In the genomic region with DNA sequence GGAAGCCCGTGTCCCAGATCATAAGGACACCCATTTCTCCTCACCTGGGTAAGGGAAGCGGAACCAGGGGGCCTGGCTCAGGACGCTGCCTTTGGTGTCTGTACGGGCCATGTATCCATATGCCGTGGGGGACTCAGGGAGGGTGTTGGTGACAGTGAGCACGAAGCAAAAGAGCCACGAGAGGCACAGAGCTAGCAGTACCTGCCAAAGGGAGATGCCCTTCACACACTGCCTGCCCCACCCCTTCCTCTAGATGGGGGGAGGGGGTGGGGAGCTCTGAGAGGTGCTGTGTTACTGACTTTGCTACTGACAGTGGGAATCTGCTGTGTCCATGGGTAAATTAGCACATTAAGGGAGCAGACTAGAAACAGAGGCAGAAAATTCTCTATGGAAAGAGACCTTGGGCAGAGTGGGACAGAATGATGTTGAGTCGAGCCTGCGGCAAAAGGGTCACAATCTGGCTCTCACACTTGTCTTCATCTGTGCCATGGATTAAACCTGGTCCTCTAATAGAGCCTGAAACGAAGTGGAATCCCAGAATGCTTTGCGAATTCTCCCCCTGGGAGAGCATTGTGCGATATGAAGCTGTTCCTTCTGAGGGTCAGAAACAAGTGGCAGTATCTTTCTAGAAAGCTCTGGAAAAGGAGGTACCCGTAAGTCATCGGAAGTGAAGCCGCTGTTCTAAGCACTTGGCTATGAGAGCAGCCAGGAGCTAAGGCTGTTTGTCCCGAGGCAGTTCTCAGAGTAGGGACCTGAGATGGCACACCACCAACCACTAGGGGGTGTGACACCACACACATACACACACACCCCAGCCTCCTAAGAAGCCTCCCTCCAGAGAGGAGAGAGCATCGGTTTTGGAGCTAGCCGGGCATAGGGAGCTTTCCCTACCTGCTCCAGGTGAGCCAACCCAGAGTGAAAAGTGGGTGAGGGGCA, we compare ENCODE assay signal across 8 mouse cellular contexts. TPM values are rescaled to one million over a fixed set of nuclear protein-coding genes. Genes with fewer than 3 reads are reported as not detected.
A peak's percentile ranks its signal among the peaks of the same experiment; 100 is the strongest.
DNase-seq lines count a peak whose midpoint lies in the region; ATAC-seq and TF ChIP-seq lines count a peak whose summit lies in the region.

No protein-coding gene starts in this region.

- peak overlapping the region; percentile 51; the same call in 1 of the 2 replicates for H3K27ac ChIP-seq in forebrain, embryonic 10.5 days
- H3K27ac ChIP-seq in intestine, embryonic 16.5 days (ENCODE audit: low read length), result no peak overlapping the region
- no peak overlapping the region for H3K27ac ChIP-seq in lung, embryonic 14.5 days (ENCODE audit: low read depth)

- no peaks in the 10 kb centered on the region; the same call in 1 of the 2 replicates for H3K27me3 ChIP-seq in forebrain, embryonic 10.5 days (ENCODE audit: poor library complexity, severe bottlenecking)
- H3K27me3 ChIP-seq in intestine, embryonic 16.5 days (replicated peaks; ENCODE audit: control insufficient read depth, insufficient read depth, low read length), result no peaks in the 10 kb centered on the region
- no peaks in the 10 kb centered on the region for H3K27me3 ChIP-seq in lung, embryonic 14.5 days (ENCODE audit: insufficient read depth, low read length)

- no peak for DNase-seq in cerebellum, postnatal 36 days
- DNase-seq in R1 (ENCODE audit: low read depth, low spot score), result peak; percentile 78
- DNase-seq in forebrain, embryonic 10.5 days (ENCODE audit: extremely low spot score, low spot score), result peak; percentile 39
- DNase-seq in lung, embryonic 14.5 days, result peak; percentile 74
- peak; percentile 69 for DNase-seq in retina, embryonic 14.5 days (ENCODE audit: low spot score)
- no peak for DNase-seq in urinary bladder, postnatal 14 days (ENCODE audit: low spot score)

- peaks cover 16% of the 10 kb centered on the region for H3K4me1 ChIP-seq in forebrain, embryonic 10.5 days
- H3K4me1 ChIP-seq in intestine, embryonic 16.5 days (ENCODE audit: control insufficient read depth, insufficient read depth, low read length), result 0 out of 2 replicates have a peak, but pooled peaks cover 3% of the 10 kb centered on the region
- H3K4me1 ChIP-seq in lung, embryonic 14.5 days (ENCODE audit: insufficient read depth), result no peaks in the 10 kb centered on the region

- no peaks in the 10 kb centered on the region for H3K9me3 ChIP-seq in forebrain, embryonic 10.5 days
- H3K9me3 ChIP-seq in intestine, embryonic 16.5 days (ENCODE audit: control insufficient read depth, low read length), result no peaks in the 10 kb centered on the region
- no peaks in the 10 kb centered on the region for H3K9me3 ChIP-seq in lung, embryonic 14.5 days (ENCODE audit: low read depth, low read length)

- no peaks in the 10 kb centered on the region for H3K36me3 ChIP-seq in forebrain, embryonic 10.5 days (replicated peaks)
- H3K36me3 ChIP-seq in intestine, embryonic 16.5 days (ENCODE audit: control insufficient read depth, insufficient read depth, low read length), result no peaks in the 10 kb centered on the region
- H3K36me3 ChIP-seq in lung, embryonic 14.5 days (ENCODE audit: insufficient read depth), result no peaks in the 10 kb centered on the region

- no peak overlapping the region for H3K9ac ChIP-seq in intestine, embryonic 16.5 days (ENCODE audit: low read depth, low read length)
- no peak overlapping the region for H3K9ac ChIP-seq in lung, embryonic 14.5 days

- ATAC-seq in cerebellum, adult (ENCODE audit: insufficient number of reproducible peaks, low FRiP score, low TSS enrichment), result peak; percentile 46; the same call in 1 of the 2 replicates
- ATAC-seq in intestine, embryonic 16.5 days, result peak; percentile 79
- peak; percentile 88 for ATAC-seq in lung, embryonic 14.5 days (ENCODE audit: insufficient read depth)

- WGBS in forebrain, embryonic 10.5 days, result 58% methylated on average over 18 of the region's 18 CpGs
- WGBS in intestine, embryonic 16.5 days, result 51% methylated on average over 18 of the region's 18 CpGs
- WGBS in lung, embryonic 14.5 days, result 42% methylated on average over 18 of the region's 18 CpGs

- peak; percentile 77 for TF ChIP-seq CTCF in lung, embryonic 14.5 days (IDR thresholded peaks at IDR 0.05; ENCODE audit: low read depth)

- peak overlapping the region; percentile 35 for H3K4me3 ChIP-seq in forebrain, embryonic 10.5 days
- no peak overlapping the region for H3K4me3 ChIP-seq in intestine, embryonic 16.5 days (ENCODE audit: low read length)
- H3K4me3 ChIP-seq in lung, embryonic 14.5 days (ENCODE audit: low read depth, low read length), result no peak overlapping the region

- H3K4me2 ChIP-seq in intestine, embryonic 16.5 days (ENCODE audit: low read depth, low read length), result peak overlapping the region; percentile 23; the same call in 1 of the 2 replicates
- H3K4me2 ChIP-seq in lung, embryonic 14.5 days, result peak overlapping the region; percentile 48

RNA-seq across cellular contexts. Expression of gene Slc23a4, which starts 33.0 kb away (rescaled TPM):
- 0.47 and 0.59 TPM in 2 replicates for polyA plus RNA-seq in forebrain, embryonic 10.5 days (2016; fragmentation: Nextera tagmentation; extraction: Ambion mirVana)
- polyA plus RNA-seq in intestine, embryonic 16.5 days (2015; fragmentation: Nextera tagmentation; extraction: Ambion mirVana), result 10.6 and 11.1 TPM in 2 replicates
- 0.20 and 0.62 TPM in 2 replicates for polyA plus RNA-seq in lung, embryonic 14.5 days (2014; fragmentation: Nextera tagmentation; extraction: Ambion mirVana)

RNA-seq across cellular contexts. Expression of gene Stra8, which starts 35.2 kb away (rescaled TPM):
- not detected in 2 replicates for polyA plus RNA-seq in forebrain, embryonic 10.5 days (2016; fragmentation: Nextera tagmentation; extraction: Ambion mirVana)
- not detected in 2 replicates for polyA plus RNA-seq in intestine, embryonic 16.5 days (2015; fragmentation: Nextera tagmentation; extraction: Ambion mirVana)
- polyA plus RNA-seq in lung, embryonic 14.5 days (2014; fragmentation: Nextera tagmentation; extraction: Ambion mirVana), result not detected in 2 replicates

RNA-seq across cellular contexts. Expression of gene Wdr91, which starts 44.5 kb away (rescaled TPM):
- 12.0 TPM in 2 replicates for polyA plus RNA-seq in forebrain, embryonic 10.5 days (2016; fragmentation: Nextera tagmentation; extraction: Ambion mirVana)
- polyA plus RNA-seq in intestine, embryonic 16.5 days (2015; fragmentation: Nextera tagmentation; extraction: Ambion mirVana), result 7.2 and 7.5 TPM in 2 replicates
- 14.7 and 16.2 TPM in 2 replicates for polyA plus RNA-seq in lung, embryonic 14.5 days (2014; fragmentation: Nextera tagmentation; extraction: Ambion mirVana)

Comparison
In these comparisons a context has a peak if more than half of its experiments do, and no peak if none do; other contexts are left out.
1. DNase-seq: peak in R1 (single experiment), forebrain, embryonic 10.5 days (single experiment), lung, embryonic 14.5 days (single experiment) and retina, embryonic 14.5 days (single experiment); none in cerebellum, postnatal 36 days (0 of 2) and urinary bladder, postnatal 14 days (single experiment).
2. Peak in every context shown above with its lines, with median percentiles within 50 percentile points of each other: ATAC-seq.